Mouse (Mus musculus): ENCODE measurements around the gene Zfp385c.

Zfp385c gene

GRCm38 (mm10) chr11:100692164-100692616, at the start of gene Zfp385c:
Gene Zfp385c, minus strand, starts transcription at chr11:100692455.
- no peak for DNase-seq (ENCODE audit: low spot score)

GRCm38 (mm10) chr11:100741348-100741747, 49.1 kb upstream of the Zfp385c start:
- DNase-seq (ENCODE audit: low spot score) = no peak

- DNase-seq (ENCODE audit: low spot score) = no peak
Measured at GRCm38 (mm10) chr11:100738749-100739148, 46.5 kb upstream of the Zfp385c start.

GRCm38 (mm10) chr11:100738066-100738604, 45.9 kb upstream of the Zfp385c start, which contains the start of gene Rab5c:
Gene Rab5c, minus strand, starts transcription at chr11:100738215.
- peak; percentile 99 for DNase-seq (ENCODE audit: low spot score)

GRCm38 (mm10) chr11:100737105-100737733, 45.0 kb upstream of the Zfp385c start:
- no peak for DNase-seq (ENCODE audit: low spot score)

GRCm38 (mm10) chr11:100736746-100737080, 44.5 kb upstream of the Zfp385c start:
- no peak for DNase-seq (ENCODE audit: low spot score)

- DNase-seq (ENCODE audit: low spot score) = no peak
Measured at GRCm38 (mm10) chr11:100735954-100736745, 43.9 kb upstream of the Zfp385c start.

GRCm38 (mm10) chr11:100735134-100735865, 43.0 kb upstream of the Zfp385c start:
- no peak for DNase-seq (ENCODE audit: low spot score)

- no peak for DNase-seq (ENCODE audit: low spot score)
Measured at GRCm38 (mm10) chr11:100730477-100731205, 38.4 kb upstream of the Zfp385c start.

GRCm38 (mm10) chr11:100729976-100730375, 37.7 kb upstream of the Zfp385c start:
- no peak for DNase-seq (ENCODE audit: low spot score)

GRCm38 (mm10) chr11:100728601-100729000, 36.3 kb upstream of the Zfp385c start:
- DNase-seq (ENCODE audit: low spot score) = no peak

- DNase-seq (ENCODE audit: low spot score) = no peak
Measured at GRCm38 (mm10) chr11:100727201-100727600, 34.9 kb upstream of the Zfp385c start.

GRCm38 (mm10) chr11:100724919-100725512, 32.8 kb upstream of the Zfp385c start:
- no peak for DNase-seq (ENCODE audit: low spot score)

GRCm38 (mm10) chr11:100722493-100723028, 30.3 kb upstream of the Zfp385c start:
- no peak for DNase-seq (ENCODE audit: low spot score)

- DNase-seq (ENCODE audit: low spot score) = no peak
Measured at GRCm38 (mm10) chr11:100721776-100722492, 29.7 kb upstream of the Zfp385c start.

- DNase-seq (ENCODE audit: low spot score) = no peak
Measured at GRCm38 (mm10) chr11:100721254-100721653, 29.0 kb upstream of the Zfp385c start.

- no peak for DNase-seq (ENCODE audit: low spot score)
Measured at GRCm38 (mm10) chr11:100720345-100720744, 28.1 kb upstream of the Zfp385c start.

GRCm38 (mm10) chr11:100719893-100720292, 27.6 kb upstream of the Zfp385c start:
- DNase-seq (ENCODE audit: low spot score) = no peak

- DNase-seq (ENCODE audit: low spot score) = no peak
Measured at GRCm38 (mm10) chr11:100719312-100719711, 27.1 kb upstream of the Zfp385c start.

GRCm38 (mm10) chr11:100718866-100719265, 26.6 kb upstream of the Zfp385c start:
- no peak for DNase-seq (ENCODE audit: low spot score)

All from ovary, adult 18-20 months (tissue).